Mouse (Mus musculus) embryonic facial prominence, embryonic 14.5 days (tissue): ENCODE data around the gene Mfsd4a. TPM values are rescaled to one million over a fixed set of nuclear protein-coding genes. Genes with fewer than 3 reads are reported as not detected.

Source experiments
- ATAC-seq: fragments of 200-750 bp; cut with Nextera tagmentation; 2 replicates; pipeline ENCODE4 v1.8.0; 2017; ENCODE audit warnings: low read depth, moderate number of reproducible peaks, moderate TSS enrichment
- DNase-seq: peaks from one replicate; pipeline ENCODE4 v3.0.0-alpha.2; 2015; ENCODE audit warnings: low spot score
- H3K27ac ChIP-seq: fragments of 300-500 bp; sonication (generic); replicated peaks from 2 replicates; pipeline ENCODE4 v1.5.1; 2014; ENCODE audit warnings: low read depth, mild to moderate bottlenecking, low read length, moderate library complexity
- H3K27me3 ChIP-seq: fragments of 300-500 bp; sonication (generic); replicated peaks from 2 replicates; pipeline ENCODE4 v1.6.1; 2014; ENCODE audit warnings: low read length; ENCODE audit not compliant: control insufficient read depth, insufficient read depth
- H3K36me3 ChIP-seq: fragments of 300-500 bp; sonication (generic); 2 replicates; pipeline ENCODE4 v1.6.1; 2014; ENCODE audit warnings: low read length, mixed read lengths; ENCODE audit not compliant: control insufficient read depth, insufficient read depth
- H3K4me1 ChIP-seq: fragments of 300-500 bp; sonication (generic); 2 replicates; pipeline ENCODE4 v1.6.1; 2014; ENCODE audit warnings: antibody characterized with exemption, low read length; ENCODE audit not compliant: control insufficient read depth, insufficient read depth
- H3K4me2 ChIP-seq: fragments of 300-500 bp; sonication (generic); 2 replicates; pipeline ENCODE4 v1.6.1; 2014; ENCODE audit warnings: low read depth, mild to moderate bottlenecking, low read length, moderate library complexity, mixed read lengths
- H3K4me3 ChIP-seq: fragments of 300-500 bp; sonication (generic); 2 replicates; pipeline ENCODE4 v1.5.1; 2014; ENCODE audit warnings: low read depth, mild to moderate bottlenecking, low read length
- H3K9ac ChIP-seq: fragments of 300-500 bp; sonication (generic); 2 replicates; pipeline ENCODE4 v1.6.1; 2014; ENCODE audit warnings: low read depth, mild to moderate bottlenecking, low read length, moderate library complexity, mixed read lengths
- H3K9me3 ChIP-seq: fragments of 300-500 bp; sonication (generic); 2 replicates; pipeline ENCODE4 v1.6.1; 2016; ENCODE audit warnings: low read length; ENCODE audit not compliant: control insufficient read depth
- WGBS: fragments of 180-500 bp; shearing (Covaris S2); extraction: QIAGEN DNeasy Blood & Tissue Kit; methylation state at CpG from one replicate; pipeline ENCODE4 v1.1.7; 2014; 5-methylcytosine and 5-hydroxymethylcytosine counted together
- polyA plus RNA-seq: library from polyadenylated mRNA; unstranded; fragments of >200 nt; fragmentation: Nextera tagmentation; extraction: Ambion mirVana; gene quantifications from 2 replicates; pipeline ENCODE4 v1.2.1, GENCODE M21; 2014

Mfsd4a gene
- polyA plus RNA-seq, 1 experiment from 2014 or later, result 13.3 TPM

GRCm38 (mm10) chr1:132085181-132086049 is 17.6 kb upstream of the Mfsd4a start:
- no peak for ATAC-seq
- WGBS, result 51% methylated on average over 7 of the region's 7 CpGs
- H3K4me2 ChIP-seq, result no peak overlapping the region

DNA sequence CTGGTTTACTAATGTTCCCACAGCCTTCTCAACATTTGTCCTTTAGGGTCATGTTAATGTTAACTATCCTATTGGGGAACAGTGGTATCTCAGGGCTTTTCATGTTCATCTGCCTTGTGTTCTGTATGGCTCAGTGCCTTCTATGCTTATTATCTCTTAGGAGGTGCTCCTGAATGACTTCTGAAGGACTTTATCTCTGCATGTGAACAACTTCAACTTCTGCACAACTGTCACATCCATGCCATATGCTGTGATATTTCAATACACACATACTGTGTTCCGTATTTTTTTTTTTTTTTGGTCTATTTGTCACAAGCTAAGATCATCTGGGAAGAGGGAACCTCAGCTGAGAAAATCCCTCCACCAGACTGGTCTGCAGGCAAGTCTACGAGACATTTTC is 10.6 kb upstream of the Mfsd4a start:
- no peaks in the 10 kb centered on the region for H3K36me3 ChIP-seq
- no peak overlapping the region for H3K9ac ChIP-seq
- no peaks in the 10 kb centered on the region for H3K4me1 ChIP-seq
- no peak overlapping the region for H3K4me2 ChIP-seq
- ATAC-seq (no peak), DNase-seq (no peak)
- H3K27ac ChIP-seq, result no peak overlapping the region
- H3K27me3 ChIP-seq, result no peaks in the 10 kb centered on the region
- H3K9me3 ChIP-seq, result no peaks in the 10 kb centered on the region
- WGBS, result 85% methylated on average over 2 of the region's 2 CpGs
- no peak overlapping the region for H3K4me3 ChIP-seq

More at GRCm38 (mm10) chr1:132085181-132086049, 17.6 kb upstream of the Mfsd4a start:
- Histone ChIP-seq H3K4me3 (no peak overlapping the region), H3K9ac (no peak overlapping the region), H3K9me3 (no peaks in the 10 kb centered on the region), H3K36me3 (no peaks in the 10 kb centered on the region), H3K27me3 (no peaks in the 10 kb centered on the region), H3K27ac (no peak overlapping the region), H3K4me1 (no peaks in the 10 kb centered on the region)
- no peak for DNase-seq

DNA sequence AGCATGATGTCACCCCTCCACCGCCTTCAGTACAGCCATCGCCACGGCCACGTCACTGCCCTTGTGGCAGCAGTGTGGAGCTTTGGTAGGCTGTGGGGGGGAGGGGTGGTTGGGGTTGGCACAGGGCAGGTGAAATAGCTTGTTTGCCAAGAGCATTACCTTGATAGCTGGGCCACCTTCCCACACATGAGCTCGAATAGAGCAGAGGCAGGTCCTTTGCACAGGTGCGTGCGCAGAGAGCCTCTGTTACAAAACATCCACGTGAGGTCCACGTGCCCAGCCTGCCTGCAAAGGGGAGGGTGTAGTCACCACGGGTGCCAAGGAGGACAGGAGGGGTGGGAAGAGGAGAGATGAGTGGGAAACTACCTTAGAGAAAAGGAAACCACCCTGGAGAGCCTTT is 7.7 kb upstream of the Mfsd4a start:
- Histone ChIP-seq H3K4me1 (no peaks in the 10 kb centered on the region), H3K4me3 (no peak overlapping the region), H3K9me3 (no peaks in the 10 kb centered on the region), H3K36me3 (no peaks in the 10 kb centered on the region), H3K4me2 (no peak overlapping the region), H3K27me3 (no peaks in the 10 kb centered on the region), H3K27ac (no peak overlapping the region), H3K9ac (no peak overlapping the region)
- no peak for DNase-seq
- ATAC-seq, result no peak
- WGBS, result 83% methylated on average over 10 of the region's 10 CpGs

- Histone ChIP-seq H3K27me3 (peaks cover 31% of the 10 kb centered on the region), H3K4me2 (no peak overlapping the region), H3K4me1 (no peaks in the 10 kb centered on the region), H3K4me3 (no peak overlapping the region), H3K27ac (no peak overlapping the region; the same call in 1 of the 2 replicates), H3K9ac (no peak overlapping the region), H3K9me3 (no peaks in the 10 kb centered on the region), H3K36me3 (no peaks in the 10 kb centered on the region)
- DNase-seq (no peak), ATAC-seq (no peak)
- 74% methylated on average over 3 of the region's 3 CpGs for WGBS
Measured at GRCm38 (mm10) chr1:132070659-132071058, 2.8 kb upstream of the Mfsd4a start.

DNA sequence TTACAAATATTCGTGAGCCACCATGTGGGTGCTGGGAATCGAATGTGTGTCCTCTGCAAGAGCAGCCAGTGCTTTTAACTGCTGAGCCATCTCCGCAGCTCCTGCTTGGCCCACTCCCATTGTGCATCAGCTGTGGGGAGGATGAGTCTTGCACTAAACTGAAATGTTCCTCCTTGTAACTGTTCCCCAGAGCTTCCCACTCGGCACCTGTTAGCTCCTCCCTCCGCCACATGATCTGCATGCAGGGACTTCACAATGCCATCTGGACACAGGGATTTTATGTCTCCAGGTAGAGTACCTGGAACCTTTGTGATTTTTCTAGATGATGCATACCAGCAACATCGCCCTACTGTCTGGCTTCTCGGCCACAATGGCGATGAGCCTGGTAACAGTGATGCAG is 1.6 kb upstream of the Mfsd4a start:
- H3K9ac ChIP-seq, result no peak overlapping the region
- H3K4me2 ChIP-seq, result no peak overlapping the region
- no peak overlapping the region for H3K27ac ChIP-seq
- H3K27me3 ChIP-seq, result peaks cover 41% of the 10 kb centered on the region
- no peaks in the 10 kb centered on the region for H3K36me3 ChIP-seq
- H3K4me3 ChIP-seq, result no peak overlapping the region
- no peak for DNase-seq
- H3K9me3 ChIP-seq, result no peaks in the 10 kb centered on the region
- WGBS, result 84% methylated on average over 8 of the region's 8 CpGs
- no peak for ATAC-seq
- H3K4me1 ChIP-seq, result no peaks in the 10 kb centered on the region

- no peak for ATAC-seq
- peaks cover 41% of the 10 kb centered on the region for H3K27me3 ChIP-seq
- H3K9ac ChIP-seq, result no peak overlapping the region
- WGBS, result 74% methylated on average over 8 of the region's 8 CpGs
- no peak overlapping the region for H3K27ac ChIP-seq
- H3K9me3 ChIP-seq, result no peaks in the 10 kb centered on the region
- no peaks in the 10 kb centered on the region for H3K4me1 ChIP-seq
- no peak overlapping the region for H3K4me3 ChIP-seq
- no peak overlapping the region for H3K4me2 ChIP-seq
- H3K36me3 ChIP-seq, result no peaks in the 10 kb centered on the region
- DNase-seq, result no peak
Measured at GRCm38 (mm10) chr1:132065475-132066172, 2.2 kb downstream of the Mfsd4a start.

GRCm38 (mm10) chr1:132065001-132065400 is 2.9 kb downstream of the Mfsd4a start:
- no peaks in the 10 kb centered on the region for H3K9me3 ChIP-seq
- no peak for DNase-seq
- no peak for ATAC-seq
- H3K4me2 ChIP-seq, result no peak overlapping the region
- no peak overlapping the region for H3K4me3 ChIP-seq
- WGBS, result 39% methylated on average over 1 of the region's 1 CpGs
- no peaks in the 10 kb centered on the region for H3K4me1 ChIP-seq
- H3K36me3 ChIP-seq, result no peaks in the 10 kb centered on the region
- H3K9ac ChIP-seq, result no peak overlapping the region
- H3K27me3 ChIP-seq, result peaks cover 41% of the 10 kb centered on the region
- no peak overlapping the region for H3K27ac ChIP-seq

DNA sequence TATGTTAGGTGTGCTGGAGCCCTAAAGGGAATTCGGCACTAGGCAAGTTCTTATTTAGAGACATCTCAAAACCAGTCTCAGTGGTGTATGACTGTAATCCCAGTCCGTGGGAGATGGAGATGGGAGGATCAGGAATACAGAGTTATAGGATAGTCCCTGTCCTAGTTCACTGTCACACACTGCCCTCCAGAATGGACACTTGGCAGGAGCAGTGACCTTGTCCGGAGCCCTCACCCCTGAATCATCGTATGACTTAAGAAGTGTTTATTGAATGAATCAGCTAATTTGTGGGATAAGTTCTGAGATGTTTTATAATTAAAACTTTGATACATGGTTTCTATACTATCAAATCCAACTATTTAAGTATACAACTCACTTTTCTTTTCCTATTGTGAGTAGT is 4.8 kb downstream of the Mfsd4a start:
- WGBS, result 81% methylated on average over 4 of the region's 4 CpGs

More for the DNA sequence above, 4.8 kb downstream of the Mfsd4a start:
- H3K9ac ChIP-seq, result no peak overlapping the region
- no peaks in the 10 kb centered on the region for H3K36me3 ChIP-seq
- no peaks in the 10 kb centered on the region for H3K4me1 ChIP-seq
- no peak for ATAC-seq
- H3K4me2 ChIP-seq, result no peak overlapping the region
- H3K27ac ChIP-seq, result no peak overlapping the region
- H3K27me3 ChIP-seq, result peaks cover 31% of the 10 kb centered on the region
- H3K4me3 ChIP-seq, result no peak overlapping the region
- no peaks in the 10 kb centered on the region for H3K9me3 ChIP-seq
- no peak for DNase-seq
